Mouse (Mus musculus) large intestine, adult 2 months (tissue): ENCODE results near the gene 4933428G20Rik. TPM values are rescaled to one million over a fixed set of nuclear protein-coding genes. Genes with fewer than 3 reads are reported as not detected.
A peak's percentile ranks its signal among the peaks of the same experiment; 100 is the strongest.

Experiments used
- DNase-seq: peaks from one replicate; pipeline ENCODE4 v3.0.0-alpha.2; 2012; ENCODE audit warnings: low read depth, low spot score
- WGBS: fragments of 180-500 bp; shearing (Covaris S2); methylation state at CpG from one replicate; pipeline ENCODE4 v1.1.7; 2018; 5-methylcytosine and 5-hydroxymethylcytosine counted together
- polyA plus RNA-seq: library from polyadenylated mRNA; depleted of rRNA; stranded (reverse); fragments of >200 nt; gene quantifications from 2 replicates; pipeline ENCODE4 v1.2.3, GENCODE M21; 2012

4933428G20Rik gene
- polyA plus RNA-seq, 1 experiment = not detected

GRCm38 (mm10) chr11:97509715-97510485 lies 9.8 kb upstream of the 4933428G20Rik start:
- 64% methylated on average over 24 of the region's 24 CpGs for WGBS
- no peak for DNase-seq

- WGBS = 26% methylated on average over 5 of the region's 5 CpGs
- no peak for DNase-seq
Measured at GRCm38 (mm10) chr11:97509058-97509457, 8.9 kb upstream of the 4933428G20Rik start.

GRCm38 (mm10) chr11:97508198-97508597 lies 8.1 kb upstream of the 4933428G20Rik start:
- no peak for DNase-seq
- WGBS = 55% methylated on average over 3 of the region's 3 CpGs

- DNase-seq = no peak
- 53% methylated on average over 8 of the region's 8 CpGs for WGBS
Measured at GRCm38 (mm10) chr11:97506331-97506730, 6.2 kb upstream of the 4933428G20Rik start.

GRCm38 (mm10) chr11:97505784-97506183 lies 5.6 kb upstream of the 4933428G20Rik start:
- 64% methylated on average over 4 of the region's 4 CpGs for WGBS
- DNase-seq = no peak

GRCm38 (mm10) chr11:97502846-97503245 lies 2.7 kb upstream of the 4933428G20Rik start:
- WGBS = 61% methylated on average over 4 of the region's 4 CpGs
- DNase-seq = no peak

GRCm38 (mm10) chr11:97502383-97502782 lies 2.2 kb upstream of the 4933428G20Rik start:
- no peak for DNase-seq
- WGBS = 32% methylated on average over 9 of the region's 9 CpGs

- 53% methylated on average over 51 of the region's 51 CpGs for WGBS
Measured at GRCm38 (mm10) chr11:97500720-97501448, 744 bp upstream of the 4933428G20Rik start.

GRCm38 (mm10) chr11:97497543-97497942 lies 2.6 kb downstream of the 4933428G20Rik start:
- 54% methylated on average over 4 of the region's 4 CpGs for WGBS
- DNase-seq = no peak

More at GRCm38 (mm10) chr11:97500720-97501448, 744 bp upstream of the 4933428G20Rik start:
- DNase-seq = no peak

- no peak for DNase-seq
- 90% methylated on average over 3 of the region's 3 CpGs for WGBS
Measured at GRCm38 (mm10) chr11:97492836-97493235, 7.3 kb downstream of the 4933428G20Rik start.

GRCm38 (mm10) chr11:97491640-97492039 lies 8.5 kb downstream of the 4933428G20Rik start:
- no peak for DNase-seq
- 84% methylated on average over 10 of the region's 10 CpGs for WGBS

GRCm38 (mm10) chr11:97489589-97490324 lies 10.4 kb downstream of the 4933428G20Rik start:
- peak; percentile 21 for DNase-seq
- 31% methylated on average over 16 of the region's 16 CpGs for WGBS

- DNase-seq = no peak
- WGBS = 61% methylated on average over 3 of the region's 3 CpGs
Measured at GRCm38 (mm10) chr11:97487656-97488055, 12.5 kb downstream of the 4933428G20Rik start.

- WGBS = 69% methylated on average over 8 of the region's 8 CpGs
- DNase-seq = no peak
Measured at GRCm38 (mm10) chr11:97485661-97486060, 14.5 kb downstream of the 4933428G20Rik start.

GRCm38 (mm10) chr11:97479824-97480223 lies 20.3 kb downstream of the 4933428G20Rik start:
- DNase-seq = no peak
- WGBS = 54% methylated on average over 8 of the region's 8 CpGs

- 83% methylated on average over 10 of the region's 10 CpGs for WGBS
- DNase-seq = no peak
Measured at GRCm38 (mm10) chr11:97479085-97479484, 21.1 kb downstream of the 4933428G20Rik start.

- no peak for DNase-seq
- 68% methylated on average over 6 of the region's 6 CpGs for WGBS
Measured at GRCm38 (mm10) chr11:97478345-97478744, 21.8 kb downstream of the 4933428G20Rik start.

GRCm38 (mm10) chr11:97477431-97477830 lies 22.7 kb downstream of the 4933428G20Rik start:
- no peak for DNase-seq
- WGBS = 77% methylated on average over 7 of the region's 7 CpGs

GRCm38 (mm10) chr11:97476334-97477095 lies 23.6 kb downstream of the 4933428G20Rik start:
- 59% methylated on average over 8 of the region's 8 CpGs for WGBS
- DNase-seq = no peak
